Mouse (Mus musculus) spleen, adult 2 months (tissue): ENCODE measurements at regions not wholly inside any gene's neighbourhood (a gene's known extent, or its start where the extent isn't known, plus 50 kb on each side); places are given as distances from the start of the nearest gene placed in this dataset.

Source experiments
- CTCF ChIP-seq: fragments of 200-500 bp; IDR thresholded peaks from 2 replicates; pipeline ENCODE4 v1.5.1; 2011; ENCODE audit warnings: mild to moderate bottlenecking, inconsistent platforms; ENCODE audit not compliant: insufficient read depth, insufficient read length, insufficient replicate concordance; ENCODE audit errors: extremely low read depth
- POLR2A ChIP-seq: fragments of 200-500 bp; IDR thresholded peaks from 2 replicates; pipeline ENCODE4 v1.6.1; 2011; ENCODE audit warnings: low read depth, low read length, inconsistent platforms

GRCm38 (mm10) chr15:67750582-67750981 is 1249.9 kb upstream of the Lrrc6 start:
- TF ChIP-seq CTCF: no peak
- TF ChIP-seq POLR2A: no peak
